Mouse (Mus musculus) bone marrow, adult 2 months (tissue): ENCODE data around the gene Rps6.

Experiments used
- CTCF ChIP-seq: fragments of 200-500 bp; IDR thresholded peaks from 2 replicates; pipeline ENCODE4 v1.5.1; 2011; ENCODE audit warnings: low read length, control low read depth; ENCODE audit not compliant: control insufficient read depth, insufficient read depth
- POLR2A ChIP-seq: fragments of 200-500 bp; IDR thresholded peaks from 2 replicates; pipeline ENCODE4 v1.6.1; 2011; ENCODE audit warnings: low read depth, mild to moderate bottlenecking, control low read depth, low read length, borderline replicate concordance; ENCODE audit not compliant: control insufficient read depth

GRCm38 (mm10) chr4:86882413-86882812, 25.2 kb upstream of the Rps6 start:
- TF ChIP-seq POLR2A (no peak), CTCF (no peak)
